Mouse (Mus musculus) liver, adult 2 months (tissue): Measurements from ENCODE around the gene Parvb. TPM values are rescaled to one million over a fixed set of nuclear protein-coding genes. Genes with fewer than 3 reads are reported as not detected.

Experiments used
- DNase-seq: peaks from one replicate; pipeline ENCODE4 v3.0.0-alpha.2; 2011; ENCODE audit warnings: low read depth, low spot score; ENCODE audit errors: extremely low read depth
- H3K27ac ChIP-seq: fragments of 200-500 bp; replicated peaks from 2 replicates; pipeline ENCODE4 v1.5.1; 2012; ENCODE audit warnings: low read depth, mild to moderate bottlenecking, control low read depth, inconsistent platforms, low read length; ENCODE audit not compliant: insufficient read depth
- H3K27me3 ChIP-seq: fragments of 200-500 bp; 2 replicates; pipeline ENCODE4 v1.6.1; 2012; ENCODE audit warnings: mild to moderate bottlenecking, moderate library complexity, low read length, inconsistent platforms; ENCODE audit not compliant: control insufficient read depth, insufficient read depth
- H3K36me3 ChIP-seq: fragments of 200-500 bp; 2 replicates; pipeline ENCODE4 v1.6.1; 2012; ENCODE audit warnings: low read length, inconsistent platforms; ENCODE audit not compliant: control insufficient read depth, insufficient read depth
- H3K4me1 ChIP-seq: fragments of 200-500 bp; 2 replicates; pipeline ENCODE4 v1.6.1; 2011; ENCODE audit warnings: low read length; ENCODE audit not compliant: control insufficient read depth, insufficient read depth
- H3K4me3 ChIP-seq: fragments of 200-500 bp; 2 replicates; pipeline ENCODE4 v1.5.1; 2011; ENCODE audit warnings: low read depth, mild to moderate bottlenecking, control low read depth, low read length, moderate library complexity; ENCODE audit not compliant: insufficient read depth
- H3K79me2 ChIP-seq: fragments of 200-500 bp; 2 replicates; pipeline ENCODE4 v1.6.1; 2012; ENCODE audit warnings: inconsistent platforms, mild to moderate bottlenecking, low read length, moderate library complexity; ENCODE audit not compliant: control insufficient read depth, insufficient read depth
- H3K9ac ChIP-seq: fragments of 200-500 bp; 2 replicates; pipeline ENCODE4 v1.6.1; 2012; ENCODE audit warnings: low read depth, mild to moderate bottlenecking, control low read depth, inconsistent platforms, low read length
- CTCF ChIP-seq: fragments of 200-500 bp; IDR thresholded peaks from 2 replicates; pipeline ENCODE4 v1.5.1; 2011; ENCODE audit warnings: low read depth, low read length, control low read depth
- POLR2A ChIP-seq: fragments of 200-500 bp; IDR thresholded peaks from 2 replicates; pipeline ENCODE4 v1.6.1; 2011; ENCODE audit warnings: low read length, control low read depth; ENCODE audit not compliant: insufficient read depth; ENCODE audit errors: extremely low read depth
- WGBS: fragments of 180-500 bp; shearing (Covaris S2); methylation state at CpG from one replicate; pipeline ENCODE4 v1.1.7; 2018; 5-methylcytosine and 5-hydroxymethylcytosine counted together
- polyA plus RNA-seq: library from polyadenylated mRNA; depleted of rRNA; stranded (reverse); fragments of >200 nt; gene quantifications from 2 replicates; pipeline ENCODE4 v1.2.3, GENCODE M21; 2012
- total RNA-seq: library from RNA; depleted of rRNA; stranded (reverse); fragments of >200 nt; gene quantifications from 2 replicates; pipeline ENCODE4 v1.2.3, GENCODE M21; 2014

Parvb gene
- total and polyA plus RNA-seq, 2 experiments: 0.55 to 2.0 TPM

GRCm38 (mm10) chr15:84291097-84291496 lies 59.3 kb downstream of the Parvb start:
- H3K79me2 ChIP-seq: no peaks in the 10 kb centered on the region
- H3K27me3 ChIP-seq: no peaks in the 10 kb centered on the region
- no peak overlapping the region for H3K4me3 ChIP-seq
- 95% methylated on average over 5 of the region's 5 CpGs for WGBS
- TF ChIP-seq POLR2A (no peak), CTCF (no peak)
- no peak overlapping the region for H3K27ac ChIP-seq
- DNase-seq: no peak
- H3K36me3 ChIP-seq: no peaks in the 10 kb centered on the region
- no peak overlapping the region for H3K9ac ChIP-seq
- H3K4me1 ChIP-seq: no peaks in the 10 kb centered on the region

- no peak for DNase-seq
These were observed 61.7 kb downstream of the Parvb start for GRCm38 (mm10) chr15:84293590-84293989.

GRCm38 (mm10) chr15:84294391-84294790 lies 62.5 kb downstream of the Parvb start:
- TF ChIP-seq CTCF (no peak), POLR2A (no peak)
- Histone ChIP-seq H3K4me3 (no peak overlapping the region), H3K79me2 (no peaks in the 10 kb centered on the region), H3K9ac (no peak overlapping the region), H3K36me3 (no peaks in the 10 kb centered on the region), H3K27me3 (no peaks in the 10 kb centered on the region), H3K4me1 (no peaks in the 10 kb centered on the region), H3K27ac (no peak overlapping the region)
- WGBS: 95% methylated on average over 9 of the region's 9 CpGs
- DNase-seq: no peak

More at GRCm38 (mm10) chr15:84293590-84293989, 61.7 kb downstream of the Parvb start:
- H3K36me3 ChIP-seq: no peaks in the 10 kb centered on the region
- 85% methylated on average over 12 of the region's 12 CpGs for WGBS
- no peaks in the 10 kb centered on the region for H3K4me1 ChIP-seq
- TF ChIP-seq POLR2A (no peak), CTCF (no peak)
- H3K4me3 ChIP-seq: no peak overlapping the region
- H3K79me2 ChIP-seq: no peaks in the 10 kb centered on the region
- no peak overlapping the region for H3K9ac ChIP-seq
- no peaks in the 10 kb centered on the region for H3K27me3 ChIP-seq
- no peak overlapping the region for H3K27ac ChIP-seq

- Histone ChIP-seq H3K27me3 (no peaks in the 10 kb centered on the region), H3K27ac (no peak overlapping the region), H3K36me3 (no peaks in the 10 kb centered on the region), H3K4me1 (no peaks in the 10 kb centered on the region), H3K4me3 (no peak overlapping the region), H3K9ac (no peak overlapping the region), H3K79me2 (no peaks in the 10 kb centered on the region)
- 71% methylated on average over 10 of the region's 10 CpGs for WGBS
- no peak for TF ChIP-seq POLR2A
- TF ChIP-seq CTCF: no peak
- no peak for DNase-seq
These were observed 63.4 kb downstream of the Parvb start for GRCm38 (mm10) chr15:84295225-84295624.

DNA sequence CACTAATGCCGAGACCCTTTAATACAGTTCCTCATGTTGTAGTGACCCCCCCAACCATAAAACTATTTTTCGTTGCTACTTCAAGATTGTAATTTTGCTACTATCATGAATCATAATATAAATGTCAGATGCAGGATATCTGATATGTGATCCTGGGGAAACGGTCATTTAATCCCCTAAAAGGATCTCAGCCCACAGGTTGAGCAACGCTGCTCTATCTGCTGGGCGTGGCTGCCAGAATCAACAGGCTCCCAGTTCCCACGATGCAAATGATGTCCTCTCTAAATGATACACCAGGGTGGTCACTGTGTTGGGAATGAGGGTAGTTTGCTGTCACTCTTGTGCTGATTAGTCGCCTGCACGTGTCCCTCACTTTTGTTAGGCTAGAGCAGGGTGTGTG lies 65.6 kb downstream of the Parvb start:
- no peaks in the 10 kb centered on the region for H3K27me3 ChIP-seq
- no peak for TF ChIP-seq CTCF
- no peak for TF ChIP-seq POLR2A
- H3K9ac ChIP-seq: no peak overlapping the region
- H3K4me1 ChIP-seq: no peaks in the 10 kb centered on the region
- H3K27ac ChIP-seq: no peak overlapping the region
- no peak for DNase-seq
- WGBS: 69% methylated on average over 8 of the region's 8 CpGs
- H3K4me3 ChIP-seq: no peak overlapping the region
- H3K36me3 ChIP-seq: no peaks in the 10 kb centered on the region
- H3K79me2 ChIP-seq: no peaks in the 10 kb centered on the region

GRCm38 (mm10) chr15:84298804-84299370 lies 67.0 kb downstream of the Parvb start:
- no peak for DNase-seq
- no peaks in the 10 kb centered on the region for H3K27me3 ChIP-seq
- TF ChIP-seq CTCF (no peak), POLR2A (no peak)
- no peaks in the 10 kb centered on the region for H3K36me3 ChIP-seq
- WGBS: 87% methylated on average over 13 of the region's 13 CpGs
- no peak overlapping the region for H3K4me3 ChIP-seq
- H3K79me2 ChIP-seq: no peaks in the 10 kb centered on the region
- H3K4me1 ChIP-seq: no peaks in the 10 kb centered on the region
- no peak overlapping the region for H3K27ac ChIP-seq
- H3K9ac ChIP-seq: no peak overlapping the region
